Mouse (Mus musculus) liver, postnatal 0 days (tissue): ENCODE results near the gene Ctsd.

Source experiments
- CTCF ChIP-seq: sonication (generic); IDR thresholded peaks from 2 replicates; pipeline ENCODE4 v1.5.1; 2016; ENCODE audit warnings: antibody characterized with exemption, low read depth
- EP300 ChIP-seq: IDR thresholded peaks from 2 replicates; pipeline ENCODE4 v1.6.1; 2016; ENCODE audit warnings: antibody characterized with exemption, low read depth, mild to moderate bottlenecking

- TF ChIP-seq CTCF (no peak), EP300 (no peak)
Measured at GRCm38 (mm10) chr7:142382567-142382966, 5.3 kb downstream of the Ctsd start, which contains the start of gene Gm49369.
